Mouse (Mus musculus) heart, adult 2 months (tissue): ENCODE measurements at regions not wholly inside any gene's neighbourhood (a gene's known extent, or its start where the extent isn't known, plus 50 kb on each side); places are given as distances from the start of the nearest gene placed in this dataset.

Experiments used
- CTCF ChIP-seq: fragments of 200-600 bp; IDR thresholded peaks from 2 replicates; pipeline ENCODE4 v1.8.1; 2022; ENCODE audit warnings: antibody characterized with exemption, mild to moderate bottlenecking, moderate library complexity
- EP300 ChIP-seq: fragments of 200-500 bp; IDR thresholded peaks from 2 replicates; pipeline ENCODE4 v1.6.1; 2011; ENCODE audit warnings: low read depth, low read length, control low read depth; ENCODE audit not compliant: insufficient read depth
- POLR2A ChIP-seq: fragments of 200-500 bp; IDR thresholded peaks from 2 replicates; pipeline ENCODE4 v1.6.1; 2011; ENCODE audit warnings: mild to moderate bottlenecking, low read depth, low read length, control low read depth; ENCODE audit not compliant: insufficient read depth

DNA sequence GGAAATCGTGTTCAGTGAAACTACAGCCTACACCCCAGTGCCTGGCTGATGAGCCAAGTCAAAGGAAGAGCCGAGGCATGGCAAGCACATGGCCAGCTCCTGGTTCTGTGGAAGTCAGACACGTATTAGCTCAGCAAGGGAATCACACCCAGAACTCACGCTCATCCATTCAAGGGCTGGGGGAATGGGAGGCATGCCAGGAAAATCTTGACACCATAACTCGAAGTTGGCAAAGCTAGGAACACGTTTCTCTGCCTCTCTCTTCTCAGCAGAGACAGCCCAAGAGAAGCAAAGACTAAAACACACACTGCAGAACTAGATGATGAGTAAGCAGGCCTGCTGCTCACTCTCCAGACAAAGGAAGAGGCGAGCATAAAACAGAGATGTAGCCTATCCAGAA, 53.5 kb upstream of the Ypel5 start:
- TF ChIP-seq CTCF = no peak
- TF ChIP-seq POLR2A = no peak
- TF ChIP-seq EP300 = no peak
